Mouse (Mus musculus) urinary bladder, postnatal 10 days (tissue): ENCODE results near the gene Slc35c2.

Source experiments
- DNase-seq: peaks from one replicate; pipeline ENCODE4 v3.0.0; 2022; ENCODE audit warnings: low spot score

The Slc35c2 gene

DNA sequence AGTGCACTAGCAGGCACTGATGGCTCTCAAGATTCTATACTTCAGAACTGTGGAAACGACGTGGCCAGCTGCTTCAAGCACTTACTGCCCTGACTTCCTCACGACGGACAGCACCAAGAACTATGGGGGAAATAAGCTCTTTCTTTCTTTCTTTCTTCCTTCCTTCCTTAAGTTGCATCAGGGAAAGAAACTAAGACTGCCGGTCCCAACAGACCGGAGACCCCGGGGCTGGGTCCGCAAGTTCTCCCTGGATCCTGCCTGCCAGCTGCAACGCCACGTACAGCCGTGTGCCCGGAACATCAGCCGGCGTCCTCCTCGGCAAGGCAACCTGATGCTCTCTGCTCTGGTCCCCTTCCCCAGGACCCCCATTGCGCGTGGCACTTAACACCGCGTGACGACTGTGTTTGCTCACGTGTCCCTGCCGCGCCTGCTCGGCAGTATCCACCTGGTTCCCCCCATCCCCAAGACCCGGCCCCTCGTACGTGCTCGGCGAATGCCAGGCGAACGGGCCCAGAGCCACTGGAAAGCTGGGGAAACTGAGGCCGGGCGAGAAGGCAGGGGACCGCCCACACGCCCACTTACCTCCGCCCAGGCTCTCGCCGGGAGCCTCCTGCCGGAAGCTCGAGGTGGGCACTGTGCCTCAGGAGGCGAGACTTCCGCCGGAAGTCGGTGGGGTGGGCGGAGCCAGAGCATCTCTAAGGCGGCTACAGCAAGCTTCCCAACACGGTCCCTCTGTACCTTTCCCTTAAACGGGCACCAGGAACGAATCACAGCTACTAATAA lies at the start of gene Slc35c2:
TSS of gene Slc35c2 (minus strand) at position 668 of the 783 bp plus-strand sequence.
- peak; percentile 78 for DNase-seq

GRCm38 (mm10) chr2:165337191-165337590 lies 49.5 kb upstream of the Slc35c2 start:
- no peak for DNase-seq

DNA sequence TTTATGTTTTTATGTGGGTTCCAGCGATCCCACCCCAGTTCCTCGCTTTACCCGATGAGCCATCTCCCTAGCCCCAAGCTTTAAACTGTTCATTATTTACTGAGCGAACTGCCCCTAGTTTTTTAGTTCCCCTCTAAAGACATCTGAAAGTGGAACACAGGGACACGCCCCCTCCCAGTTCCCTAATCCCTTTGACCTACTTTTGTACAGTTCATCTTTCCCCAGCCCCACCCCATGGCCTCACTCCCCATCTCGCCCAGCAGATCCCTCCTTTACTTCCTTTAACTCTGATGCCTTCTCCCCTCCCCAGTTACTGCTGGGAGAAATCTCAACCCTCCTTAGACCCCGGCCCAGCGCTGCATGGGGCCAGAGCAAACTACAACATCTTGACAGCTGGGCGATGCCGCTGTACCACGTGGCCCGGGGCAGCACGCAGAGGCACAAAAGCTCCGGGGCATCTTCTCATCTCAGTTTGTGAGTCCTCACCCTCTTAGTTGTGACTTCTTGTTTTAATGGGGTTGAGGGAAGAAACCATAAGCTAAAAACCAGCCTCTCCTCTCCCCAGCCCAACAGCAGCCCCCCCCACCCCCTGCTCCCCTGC lies 45.0 kb upstream of the Slc35c2 start:
- no peak for DNase-seq

DNA sequence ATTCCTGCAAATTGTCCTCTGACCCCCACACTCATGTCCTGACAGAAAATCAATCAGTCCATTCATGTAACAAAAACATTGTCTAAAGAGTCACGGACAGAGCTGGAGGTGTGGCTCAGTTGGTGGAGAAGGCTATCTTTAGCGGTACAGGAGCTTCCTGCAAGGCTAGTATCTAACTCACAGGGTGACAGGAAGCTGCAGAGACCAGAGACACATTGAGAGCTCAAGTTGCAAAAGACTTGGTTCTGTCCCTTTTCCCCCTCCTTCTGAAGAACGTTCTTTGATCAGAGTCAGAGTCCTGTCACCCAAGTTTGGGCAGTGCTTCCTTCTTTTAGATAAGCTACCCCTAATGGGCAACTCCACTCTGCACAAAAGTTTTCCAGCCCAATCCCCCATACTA lies 42.0 kb upstream of the Slc35c2 start:
- DNase-seq: no peak

DNA sequence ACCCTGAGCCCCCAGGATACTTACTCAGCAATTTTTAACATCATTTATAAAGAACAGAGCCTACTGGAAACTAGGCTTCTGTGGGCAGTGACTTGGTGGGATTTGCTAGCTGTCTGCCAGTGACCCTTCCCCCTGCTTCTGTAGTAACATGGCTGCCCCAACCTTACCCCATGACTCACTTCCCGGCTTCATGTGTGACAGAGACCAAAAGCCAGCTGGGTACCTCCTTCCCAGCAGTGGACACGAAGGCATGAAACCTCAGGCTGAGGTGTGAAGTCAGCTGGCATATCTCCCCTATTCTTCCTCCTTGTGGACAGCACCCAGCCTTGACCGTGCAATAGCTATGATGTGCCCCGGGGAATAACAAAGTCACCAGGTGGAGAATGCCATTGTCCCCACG lies 41.1 kb upstream of the Slc35c2 start:
- no peak for DNase-seq

- no peak for DNase-seq
These were observed 39.7 kb upstream of the Slc35c2 start for GRCm38 (mm10) chr2:165327386-165327785.

GRCm38 (mm10) chr2:165326304-165327190 lies 38.9 kb upstream of the Slc35c2 start, which contains the start of gene Elmo2:
TSS of gene Elmo2 (minus strand) at chr2:165326479.
- peak; percentile 81 for DNase-seq

GRCm38 (mm10) chr2:165325521-165326303 lies 38.0 kb upstream of the Slc35c2 start:
- DNase-seq: no peak

DNA sequence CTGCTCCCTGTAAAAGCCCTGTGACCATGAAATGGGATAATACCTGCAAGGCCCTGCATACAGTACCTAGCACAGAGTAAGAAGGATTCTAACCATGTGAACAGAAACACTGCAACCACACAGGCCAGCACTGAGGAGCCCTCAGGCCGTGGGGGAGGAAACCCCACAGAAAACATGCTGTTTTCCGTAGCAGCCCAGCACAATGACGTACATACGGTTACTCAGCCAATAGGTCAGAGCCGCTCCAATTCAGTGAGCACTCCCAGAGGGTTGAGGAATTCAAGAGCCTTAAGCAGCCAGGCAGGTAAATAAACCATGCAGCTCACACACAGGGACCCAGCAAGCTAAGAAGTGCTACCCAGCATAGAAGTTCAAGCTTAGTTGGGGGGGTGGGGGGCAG lies 36.3 kb upstream of the Slc35c2 start:
- no peak for DNase-seq

DNA sequence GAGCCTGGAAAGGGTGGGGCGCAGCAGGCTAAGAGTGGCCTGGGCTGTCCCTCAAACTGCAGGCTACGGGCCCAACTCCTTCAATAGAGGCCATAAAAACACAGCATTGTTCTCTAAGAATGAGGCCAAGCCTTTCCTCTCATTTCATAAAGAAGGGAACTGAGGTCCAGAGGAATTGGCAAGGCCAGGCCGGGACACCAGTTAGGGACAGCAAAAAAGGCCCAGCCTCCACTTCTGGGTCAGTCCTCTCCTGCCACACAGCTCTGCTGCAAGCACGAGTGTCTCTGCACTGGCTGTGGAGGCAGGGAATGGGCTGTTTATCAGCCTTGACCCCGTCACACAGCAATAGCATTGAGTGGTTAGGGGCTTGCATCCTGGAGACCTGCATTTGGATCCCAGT lies 35.8 kb upstream of the Slc35c2 start:
- no peak for DNase-seq

- DNase-seq: no peak
These were observed 34.5 kb upstream of the Slc35c2 start for GRCm38 (mm10) chr2:165321981-165322735.

DNA sequence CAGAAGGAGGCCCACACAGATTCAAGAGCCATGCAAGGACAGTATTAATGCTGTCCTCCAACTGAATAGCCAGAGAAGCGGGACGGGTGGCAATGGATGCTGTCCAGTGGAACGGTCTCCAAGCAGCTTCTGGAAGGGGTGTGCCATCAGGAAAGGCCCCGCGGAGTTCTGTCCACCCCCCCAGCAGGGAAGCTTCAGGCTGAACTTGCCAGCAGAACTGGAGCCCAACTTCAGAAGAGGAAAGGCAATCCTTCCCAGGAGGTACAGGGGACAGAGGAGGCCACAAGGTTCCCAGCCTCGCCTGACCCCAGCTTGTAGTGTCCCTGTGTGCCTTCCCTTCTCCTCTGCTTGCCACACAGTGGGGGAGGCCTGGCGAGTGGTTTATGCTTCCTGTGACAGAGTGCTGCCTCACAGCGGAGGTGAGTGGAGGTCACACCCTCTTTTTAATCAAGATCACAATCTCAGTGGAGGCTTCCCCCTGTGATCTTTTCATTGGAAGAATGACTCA lies 33.8 kb upstream of the Slc35c2 start:
- no peak for DNase-seq

GRCm38 (mm10) chr2:165320531-165321150 lies 33.0 kb upstream of the Slc35c2 start:
- no peak for DNase-seq

DNA sequence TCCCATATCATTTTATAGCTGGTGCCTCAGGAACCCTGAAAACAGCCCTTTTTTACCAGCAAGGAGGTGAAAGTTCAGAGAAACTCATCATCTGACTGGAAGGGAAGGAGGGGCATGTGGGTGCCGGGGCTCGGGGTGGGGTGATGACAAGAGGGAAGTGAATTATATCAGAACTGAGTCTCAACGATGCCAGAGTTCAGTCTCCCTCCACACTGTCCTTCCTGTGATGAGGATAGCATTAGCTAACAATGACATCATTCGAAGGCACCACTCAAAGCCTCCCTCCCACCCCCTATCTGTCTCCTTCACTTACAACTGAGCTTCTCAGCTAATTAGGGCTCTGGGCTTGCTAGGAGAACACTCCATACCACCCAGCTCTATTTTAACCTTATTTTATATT lies 31.8 kb upstream of the Slc35c2 start:
- DNase-seq: no peak

- no peak for DNase-seq
These were observed 31.3 kb upstream of the Slc35c2 start for GRCm38 (mm10) chr2:165318941-165319340.

DNA sequence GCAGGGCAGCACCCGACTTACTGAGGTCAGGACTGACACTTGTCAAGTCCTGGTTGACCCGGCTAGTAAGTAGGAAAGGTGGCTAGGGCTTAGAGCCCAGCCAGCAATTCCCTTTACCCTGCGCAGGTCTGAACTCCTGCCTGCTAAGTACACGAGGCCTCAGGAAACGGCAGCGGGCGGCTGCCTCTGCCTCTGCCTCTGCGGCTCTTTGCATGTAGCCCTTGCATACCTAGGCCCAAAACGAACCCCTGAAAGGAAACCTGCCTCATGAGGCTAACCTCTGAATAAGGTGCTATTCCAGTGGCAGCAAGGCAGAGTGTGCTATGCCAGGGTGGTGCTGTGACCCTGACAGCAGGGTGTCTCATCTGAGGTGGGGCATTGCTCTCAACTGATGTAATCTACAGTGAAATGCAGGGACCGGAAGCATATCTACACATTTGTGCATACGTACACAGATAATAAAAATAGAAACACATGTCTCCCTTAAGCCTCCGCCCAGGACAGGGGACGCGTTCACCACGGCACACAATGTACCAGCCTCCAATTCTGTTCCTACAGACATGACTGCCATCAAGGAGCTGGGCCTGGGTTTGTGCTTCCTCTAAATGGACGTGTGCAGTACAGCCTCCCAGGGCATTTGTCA lies 30.1 kb upstream of the Slc35c2 start:
- DNase-seq: no peak

DNA sequence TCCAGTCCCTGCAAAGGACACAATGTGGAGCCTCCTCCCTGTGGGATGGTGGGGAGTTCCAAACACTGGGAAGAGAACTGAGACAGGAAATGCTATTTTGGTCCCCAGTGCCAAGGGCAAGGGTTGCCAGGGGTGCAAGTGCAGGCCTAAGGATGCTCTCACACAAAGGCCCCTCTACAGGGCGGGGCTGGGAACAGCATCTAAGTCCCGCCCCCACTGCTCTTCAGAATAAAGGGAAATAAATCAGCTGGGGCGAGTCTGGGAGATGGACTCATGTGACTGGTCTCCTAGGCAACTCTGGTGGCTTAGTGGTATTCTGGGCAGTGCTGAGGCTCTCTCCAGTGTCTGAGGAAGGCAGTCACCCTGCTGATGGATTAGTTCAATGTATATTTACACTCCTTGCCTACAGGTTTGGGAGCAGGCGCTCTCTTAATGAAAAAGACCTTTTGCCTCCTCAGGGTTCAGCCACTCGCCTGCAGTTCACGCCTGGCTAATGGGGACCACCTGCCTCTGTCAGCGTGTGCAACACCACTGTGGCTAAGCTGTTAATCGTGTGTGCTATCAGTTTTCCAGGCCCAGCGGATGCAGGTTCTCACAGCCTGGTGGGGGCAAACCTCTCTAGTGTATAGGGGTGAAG lies 29.3 kb upstream of the Slc35c2 start:
- no peak for DNase-seq

GRCm38 (mm10) chr2:165316204-165316603 lies 28.5 kb upstream of the Slc35c2 start:
- no peak for DNase-seq

DNA sequence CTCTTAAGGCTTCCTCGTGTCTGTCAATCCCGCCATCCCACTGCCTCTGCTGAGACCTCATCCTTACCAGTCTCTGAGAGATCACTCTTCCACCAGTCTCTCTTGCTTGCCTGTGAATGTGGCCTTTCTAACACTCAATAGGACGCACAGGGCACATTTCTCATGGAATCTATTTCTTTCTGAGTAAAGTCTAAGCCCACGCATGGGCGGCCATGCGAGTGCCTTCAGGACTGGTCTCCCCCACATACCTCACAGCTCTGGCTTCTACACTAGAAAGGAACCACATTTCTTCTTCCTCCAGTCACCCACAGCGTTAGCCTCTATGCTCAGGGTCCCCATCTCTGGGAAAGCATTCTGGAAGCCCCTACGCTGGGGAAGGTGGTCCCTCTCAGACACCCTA lies 26.5 kb upstream of the Slc35c2 start:
- DNase-seq: no peak
